Mouse (Mus musculus): ENCODE results near the gene Mapk1ip1.

DNA sequence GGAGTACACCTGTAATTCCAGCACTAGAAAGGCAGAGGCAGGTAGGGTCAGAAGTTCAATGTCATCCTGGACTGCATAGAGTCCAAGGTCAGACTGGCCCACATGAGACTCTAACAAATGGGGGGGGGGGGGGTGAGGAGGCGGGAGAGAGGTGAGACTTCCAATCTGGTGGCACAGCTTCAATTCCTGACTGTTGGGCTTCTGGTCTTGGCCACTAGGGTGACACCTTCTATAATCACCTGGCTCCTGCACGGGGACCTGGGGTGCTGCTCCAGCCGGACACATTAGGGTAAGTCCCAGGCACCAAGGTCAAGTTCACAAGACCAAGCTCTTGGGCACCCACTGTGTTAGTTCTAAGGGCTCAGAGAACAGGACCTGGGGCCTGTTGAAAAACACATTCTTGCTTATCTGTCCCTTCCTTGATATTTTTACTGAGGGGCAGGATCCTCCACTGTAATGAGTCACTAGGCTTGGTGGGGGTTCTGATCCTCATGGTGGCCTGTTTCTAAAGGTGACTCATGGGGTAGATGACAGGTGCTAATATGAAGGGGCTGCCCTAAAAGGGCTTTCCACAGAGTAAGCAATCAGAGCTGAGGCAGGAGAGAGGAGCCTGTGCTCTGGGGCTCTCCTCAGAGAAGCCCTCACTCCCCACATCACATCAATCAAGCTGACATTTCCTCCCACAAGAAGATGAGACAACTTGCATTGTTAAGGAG, 4.5 kb downstream of the Mapk1ip1 start:
- TF ChIP-seq CTCF (IDR thresholded peaks at IDR 0.05; ENCODE audit: low read depth) (peak; percentile 31; the same call in 1 of the 2 replicates), EP300 (optimal IDR thresholded peaks at IDR 0.05) (no peak)
